Mouse (Mus musculus) cerebellum, adult 2 months (tissue): ENCODE measurements around the gene Gm20489. TPM values are rescaled to one million over a fixed set of nuclear protein-coding genes. Genes with fewer than 3 reads are reported as not detected.

Experiments
- DNase-seq, 2 experiments: peaks; one replicate each; pipeline ENCODE4 v3.0.0; 2021
- H3K27ac ChIP-seq: fragments of 200-500 bp; 2 replicates; pipeline ENCODE4 v1.5.1; 2012; ENCODE audit warnings: low read length, control low read depth, inconsistent platforms; ENCODE audit not compliant: insufficient read depth
- H3K27me3 ChIP-seq: fragments of 200-500 bp; 2 replicates; pipeline ENCODE4 v1.6.1; 2012; ENCODE audit warnings: inconsistent platforms, mild to moderate bottlenecking, low read length, moderate library complexity; ENCODE audit not compliant: control insufficient read depth, insufficient read depth
- H3K4me1 ChIP-seq: fragments of 200-500 bp; 2 replicates; pipeline ENCODE4 v1.6.1; 2011; ENCODE audit warnings: low read length; ENCODE audit not compliant: control insufficient read depth, insufficient read depth
- H3K4me3 ChIP-seq: fragments of 200-500 bp; replicated peaks from 2 replicates; pipeline ENCODE3; 2011; ENCODE audit warnings: mild to moderate bottlenecking, low read depth, low read length, control low read depth; ENCODE audit not compliant: insufficient read depth
- CTCF ChIP-seq: fragments of 200-500 bp; IDR thresholded peaks from 2 replicates; pipeline ENCODE4 v1.5.1; 2011; ENCODE audit warnings: low read depth, mild to moderate bottlenecking, control low read depth, low read length, moderate library complexity, borderline replicate concordance; ENCODE audit not compliant: insufficient read depth
- POLR2A ChIP-seq: fragments of 200-500 bp; IDR thresholded peaks from 2 replicates; pipeline ENCODE4 v1.6.1; 2011; ENCODE audit warnings: low read length, control low read depth, borderline replicate concordance; ENCODE audit not compliant: insufficient read depth
- WGBS: fragments of 180-500 bp; shearing (Covaris S2); methylation state at CpG from one replicate; pipeline ENCODE4 v1.1.7; 2018; 5-methylcytosine and 5-hydroxymethylcytosine counted together
- polyA plus RNA-seq: library from polyadenylated mRNA; depleted of rRNA; stranded (reverse); fragments of >200 nt; gene quantifications from 2 replicates; pipeline ENCODE4 v1.2.3, GENCODE M21; 2012

Gm20489 gene
- polyA plus RNA-seq, 1 experiment, result not detected

DNA sequence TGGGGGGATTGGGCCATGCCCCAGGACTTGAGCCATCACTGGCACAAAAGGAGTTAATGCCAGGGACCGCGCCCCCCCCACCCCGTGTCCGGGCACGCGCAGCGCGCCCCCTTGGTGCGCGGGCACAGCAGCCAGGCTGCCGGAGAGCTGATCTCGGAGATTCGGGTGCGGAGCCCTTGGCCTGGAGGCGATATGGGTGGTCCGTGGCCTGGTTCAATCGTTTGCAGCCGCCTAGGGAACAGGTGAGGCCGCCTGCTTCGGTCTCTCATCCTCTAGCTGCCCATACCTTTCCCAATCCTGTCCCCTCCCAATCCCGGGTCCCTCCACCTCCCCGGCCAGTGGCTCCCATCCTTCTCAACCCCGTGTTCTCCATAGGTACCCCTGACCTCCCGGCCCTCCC lies 30.2 kb upstream of the Gm20489 start, which contains the start of gene Nlgn3:
Gene Nlgn3, plus strand, starts transcription at position 114 of the 400 bp plus-strand sequence.
- Histone ChIP-seq H3K4me3 (peak within 1 kb of the TSS; percentile 94), H3K27ac (peak within 1 kb of the TSS; percentile 86), H3K4me1 (peaks cover 7% of the 10 kb centered on the region; the same call in 1 of the 2 replicates), H3K27me3 (no peaks in the 10 kb centered on the region)
- WGBS, result 7% methylated on average over 21 of the region's 24 CpGs
- peak; percentile 65 to 71 for DNase-seq
- TF ChIP-seq CTCF (no peak), POLR2A (peak; percentile 56; the same call in 1 of the 2 replicates)

GRCm38 (mm10) chrX:101290111-101290510 lies 21.3 kb upstream of the Gm20489 start:
- Histone ChIP-seq H3K27me3 (no peaks in the 10 kb centered on the region), H3K4me1 (no peaks in the 10 kb centered on the region), H3K27ac (no peak overlapping the region), H3K4me3 (no peak overlapping the region)
- DNase-seq, result no peak
- 83% methylated on average over 10 of the region's 10 CpGs for WGBS
- TF ChIP-seq POLR2A, result no peak
- TF ChIP-seq CTCF, result no peak

GRCm38 (mm10) chrX:101289037-101289436 lies 20.2 kb upstream of the Gm20489 start:
- Histone ChIP-seq H3K27me3 (no peaks in the 10 kb centered on the region), H3K4me3 (no peak overlapping the region), H3K4me1 (no peaks in the 10 kb centered on the region), H3K27ac (no peak overlapping the region)
- WGBS, result 95% methylated on average over 7 of the region's 7 CpGs
- TF ChIP-seq POLR2A, result no peak
- no peak for TF ChIP-seq CTCF
- DNase-seq, result no peak

GRCm38 (mm10) chrX:101288432-101288831 lies 19.6 kb upstream of the Gm20489 start:
- WGBS, result 93% methylated on average over 6 of the region's 6 CpGs
- Histone ChIP-seq H3K4me1 (no peaks in the 10 kb centered on the region), H3K27ac (no peak overlapping the region), H3K4me3 (no peak overlapping the region), H3K27me3 (no peaks in the 10 kb centered on the region)
- no peak for DNase-seq
- TF ChIP-seq POLR2A, result no peak
- no peak for TF ChIP-seq CTCF

GRCm38 (mm10) chrX:101287543-101287942 lies 18.7 kb upstream of the Gm20489 start:
- Histone ChIP-seq H3K27ac (no peak overlapping the region), H3K4me3 (no peak overlapping the region), H3K4me1 (no peaks in the 10 kb centered on the region), H3K27me3 (no peaks in the 10 kb centered on the region)
- DNase-seq, result no peak
- 86% methylated on average over 3 of the region's 3 CpGs for WGBS
- TF ChIP-seq CTCF, result no peak
- TF ChIP-seq POLR2A, result no peak

DNA sequence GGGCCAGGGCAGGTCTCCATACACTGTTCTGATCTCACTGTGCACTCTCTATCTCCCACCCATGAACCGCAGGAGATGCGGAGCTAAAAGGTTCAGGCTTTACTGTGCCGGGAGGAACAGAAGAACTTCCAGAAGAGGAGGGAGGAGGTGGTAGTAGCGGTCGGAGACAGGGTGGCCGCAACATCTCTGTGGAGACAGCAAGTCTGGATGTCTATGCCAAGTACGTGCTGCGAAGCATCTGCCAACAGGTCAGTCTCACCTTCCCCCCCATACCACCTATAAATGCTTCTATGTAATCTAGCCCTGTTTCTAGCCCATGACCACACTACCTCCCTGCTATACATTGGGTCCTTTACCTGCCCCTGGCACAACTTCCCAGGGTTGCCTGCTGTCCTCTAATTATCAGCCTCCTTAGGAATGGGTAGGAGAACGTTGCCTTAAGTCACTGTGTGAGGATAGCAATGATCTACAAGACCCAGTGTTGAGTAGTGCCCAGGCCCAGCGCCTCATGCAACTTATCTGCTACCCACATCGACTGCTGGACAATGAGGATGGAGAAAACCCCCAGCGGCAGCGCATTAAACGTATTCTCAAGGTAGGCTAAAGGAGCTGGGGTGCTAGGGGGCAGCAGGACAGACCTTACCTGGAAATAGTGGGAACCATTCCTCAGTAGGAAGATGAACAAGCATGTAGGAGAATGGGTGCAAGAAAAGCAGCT lies 17.3 kb upstream of the Gm20489 start:
- 89% methylated on average over 14 of the region's 14 CpGs for WGBS
- DNase-seq, result no peak
- no peaks in the 10 kb centered on the region for H3K4me1 ChIP-seq
- no peak overlapping the region for H3K27ac ChIP-seq
- H3K27me3 ChIP-seq, result no peaks in the 10 kb centered on the region
- no peak overlapping the region for H3K4me3 ChIP-seq
- TF ChIP-seq POLR2A (no peak), CTCF (no peak)

DNA sequence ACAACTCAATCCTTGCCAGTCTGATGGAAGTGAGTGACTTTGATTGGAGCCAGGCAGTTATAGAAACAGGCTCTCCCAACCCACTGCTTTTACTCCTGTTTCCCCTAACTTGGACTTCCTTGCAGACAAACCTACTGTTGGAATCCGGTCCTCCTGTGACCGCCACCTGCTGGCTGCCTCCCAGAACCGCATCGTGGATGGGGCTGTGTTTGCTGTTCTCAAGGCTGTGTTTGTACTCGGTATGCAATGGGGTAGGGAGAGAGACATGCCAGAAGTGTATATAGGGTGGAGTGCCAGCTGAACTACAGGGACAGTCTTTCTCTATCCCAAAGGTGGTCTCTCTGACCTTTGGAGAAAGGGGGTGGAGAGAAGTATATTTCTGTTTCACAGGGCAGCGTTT lies 16.7 kb upstream of the Gm20489 start:
- H3K4me1 ChIP-seq, result no peaks in the 10 kb centered on the region
- WGBS, result 16% methylated on average over 6 of the region's 6 CpGs
- TF ChIP-seq CTCF, result peak; percentile 75
- TF ChIP-seq POLR2A, result no peak
- H3K27me3 ChIP-seq, result no peaks in the 10 kb centered on the region
- DNase-seq, result peak; percentile 45 to 68
- H3K4me3 ChIP-seq, result no peak overlapping the region
- H3K27ac ChIP-seq, result no peak overlapping the region

GRCm38 (mm10) chrX:101282813-101283212 lies 14.0 kb upstream of the Gm20489 start:
- 74% methylated on average over 6 of the region's 6 CpGs for WGBS

More at GRCm38 (mm10) chrX:101282813-101283212, 14.0 kb upstream of the Gm20489 start:
- Histone ChIP-seq H3K4me1 (no peaks in the 10 kb centered on the region), H3K4me3 (no peak overlapping the region), H3K27me3 (no peaks in the 10 kb centered on the region), H3K27ac (no peak overlapping the region)
- TF ChIP-seq POLR2A (no peak), CTCF (no peak)
- DNase-seq, result no peak
